Mouse (Mus musculus): Measurements from ENCODE around the gene Senp1. TPM values are rescaled to one million over a fixed set of nuclear protein-coding genes. Genes with fewer than 3 reads are reported as not detected.
A peak's percentile ranks its signal among the peaks of the same experiment; 100 is the strongest.

Senp1 gene
- 37.9 and 38.6 TPM in 2 replicates for polyA plus RNA-seq (2014; fragmentation: Nextera tagmentation; extraction: Ambion mirVana)

- Histone ChIP-seq H3K4me3 (ENCODE audit: low read depth, low read length) (peak within 1 kb of the TSS; percentile 79), H3K4me1 (replicated peaks; ENCODE audit: control insufficient read depth, insufficient read depth, low read length) (peaks cover 7% of the 10 kb centered on the region), H3K36me3 (ENCODE audit: control insufficient read depth, insufficient read depth, low read length) (no peaks in the 10 kb centered on the region), H3K27ac (ENCODE audit: low read depth, low read length) (peak within 1 kb of the TSS; percentile 92), H3K9ac (ENCODE audit: low read depth, low read length) (peak within 1 kb of the TSS; percentile 94), H3K4me2 (peak within 1 kb of the TSS; percentile 71), H3K9me3 (ENCODE audit: control insufficient read depth, low read length) (no peaks in the 10 kb centered on the region), H3K27me3 (replicated peaks; ENCODE audit: control insufficient read depth, insufficient read depth, low read length) (no peaks in the 10 kb centered on the region)
- ATAC-seq (replicated peaks; ENCODE audit: low FRiP score), result peak; percentile 91
- DNase-seq (ENCODE audit: low spot score), result peak; percentile 88
- under 1% methylated on average over 56 of the region's 58 CpGs for WGBS
These were observed at the start of gene Senp1 for GRCm38 (mm10) chr15:98093121-98094011. Gene Senp1, minus strand, starts transcription at chr15:98093744.

DNA sequence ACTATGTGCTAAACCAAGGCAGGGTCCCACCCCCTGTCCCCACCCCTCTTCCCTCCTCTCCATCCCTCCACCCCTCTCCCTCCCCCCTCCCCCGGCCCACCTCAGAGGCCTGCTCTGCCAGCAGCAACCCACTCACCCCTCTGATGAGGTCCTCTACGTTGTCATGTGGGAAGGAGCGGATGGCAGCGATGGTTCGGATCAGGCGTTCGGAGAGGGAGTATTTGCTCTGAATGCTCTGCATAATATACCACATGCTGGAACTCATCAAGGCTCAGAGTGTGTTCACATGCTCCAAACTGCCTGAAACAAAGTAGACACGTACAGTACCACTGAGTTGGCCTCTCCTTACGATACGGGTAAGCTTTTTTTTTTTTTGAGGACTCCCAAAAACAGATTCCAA, 49.0 kb upstream of the Senp1 start:
- Histone ChIP-seq H3K9ac (ENCODE audit: low read depth, low read length) (no peak overlapping the region), H3K4me3 (ENCODE audit: low read depth, low read length) (no peak overlapping the region), H3K4me1 (replicated peaks; ENCODE audit: control insufficient read depth, insufficient read depth, low read length) (peaks cover 10% of the 10 kb centered on the region), H3K27me3 (replicated peaks; ENCODE audit: control insufficient read depth, insufficient read depth, low read length) (no peaks in the 10 kb centered on the region), H3K36me3 (ENCODE audit: control insufficient read depth, insufficient read depth, low read length) (peaks cover 5% of the 10 kb centered on the region; the same call in 1 of the 2 replicates), H3K4me2 (no peak overlapping the region), H3K9me3 (ENCODE audit: control insufficient read depth, low read length) (no peaks in the 10 kb centered on the region), H3K27ac (ENCODE audit: low read depth, low read length) (no peak overlapping the region)
- no peak for DNase-seq (ENCODE audit: low spot score)
- 84% methylated on average over 10 of the region's 10 CpGs for WGBS
- no peak for ATAC-seq (replicated peaks; ENCODE audit: low FRiP score)

GRCm38 (mm10) chr15:98140809-98141208, 47.3 kb upstream of the Senp1 start:
- no peaks in the 10 kb centered on the region for H3K9me3 ChIP-seq (ENCODE audit: control insufficient read depth, low read length)
- peaks cover 11% of the 10 kb centered on the region; the same call in 1 of the 2 replicates for H3K36me3 ChIP-seq (ENCODE audit: control insufficient read depth, insufficient read depth, low read length)
- no peaks in the 10 kb centered on the region for H3K27me3 ChIP-seq (replicated peaks; ENCODE audit: control insufficient read depth, insufficient read depth, low read length)
- H3K9ac ChIP-seq (ENCODE audit: low read depth, low read length), result no peak overlapping the region
- no peak overlapping the region for H3K4me2 ChIP-seq
- H3K27ac ChIP-seq (ENCODE audit: low read depth, low read length), result no peak overlapping the region
- WGBS, result 92% methylated on average over 5 of the region's 5 CpGs
- H3K4me1 ChIP-seq (replicated peaks; ENCODE audit: control insufficient read depth, insufficient read depth, low read length), result peaks cover 10% of the 10 kb centered on the region
- no peak for ATAC-seq (replicated peaks; ENCODE audit: low FRiP score)
- no peak for DNase-seq (ENCODE audit: low spot score)
- H3K4me3 ChIP-seq (ENCODE audit: low read depth, low read length), result no peak overlapping the region

DNA sequence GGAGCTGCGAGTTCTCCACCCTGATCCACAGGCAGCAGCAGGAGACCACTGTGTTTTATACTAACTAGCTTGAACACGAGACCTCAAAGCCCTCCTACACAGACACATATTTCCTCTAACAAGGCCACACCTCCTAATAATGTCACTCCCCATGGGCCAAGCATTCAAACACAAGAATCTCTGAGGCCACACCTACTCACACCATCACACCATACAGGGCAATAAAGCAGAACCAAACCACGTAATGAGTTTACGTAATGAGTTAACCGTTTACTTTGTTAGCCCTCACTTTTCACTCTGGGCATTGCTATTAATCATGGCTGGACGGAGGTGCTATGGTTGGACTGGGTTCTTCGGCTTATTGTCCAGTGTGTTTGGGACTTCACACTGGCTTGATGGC, 46.2 kb upstream of the Senp1 start:
- peaks cover 17% of the 10 kb centered on the region; the same call in 1 of the 2 replicates for H3K36me3 ChIP-seq (ENCODE audit: control insufficient read depth, insufficient read depth, low read length)
- H3K27ac ChIP-seq (ENCODE audit: low read depth, low read length), result no peak overlapping the region
- no peak overlapping the region for H3K4me3 ChIP-seq (ENCODE audit: low read depth, low read length)
- H3K27me3 ChIP-seq (replicated peaks; ENCODE audit: control insufficient read depth, insufficient read depth, low read length), result no peaks in the 10 kb centered on the region
- no peak overlapping the region for H3K4me2 ChIP-seq
- WGBS, result 85% methylated on average over 7 of the region's 7 CpGs
- no peaks in the 10 kb centered on the region for H3K9me3 ChIP-seq (ENCODE audit: control insufficient read depth, low read length)
- H3K9ac ChIP-seq (ENCODE audit: low read depth, low read length), result no peak overlapping the region
- DNase-seq (ENCODE audit: low spot score) (no peak), ATAC-seq (replicated peaks; ENCODE audit: low FRiP score) (no peak)
- H3K4me1 ChIP-seq (replicated peaks; ENCODE audit: control insufficient read depth, insufficient read depth, low read length), result peaks cover 6% of the 10 kb centered on the region

DNA sequence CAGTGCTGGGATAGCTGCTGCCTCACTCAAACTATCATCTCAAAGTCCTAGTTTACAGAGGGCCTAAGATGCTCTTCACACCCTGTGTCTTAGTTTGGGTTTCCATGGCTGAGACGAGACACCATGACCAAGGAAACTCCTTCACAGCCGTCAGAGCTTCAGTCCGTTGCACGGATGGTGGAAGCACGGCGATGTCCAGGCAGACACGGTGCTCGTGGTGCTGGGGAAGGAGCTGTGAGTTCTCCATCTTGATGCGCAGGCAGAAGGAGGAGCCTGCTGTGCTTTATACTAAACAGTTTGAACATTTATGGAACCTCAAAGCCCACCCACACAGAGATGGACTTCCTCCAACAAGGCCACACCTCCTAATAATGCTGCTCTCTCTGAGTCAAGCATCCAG, 43.3 kb upstream of the Senp1 start:
- no peak overlapping the region for H3K9ac ChIP-seq (ENCODE audit: low read depth, low read length)
- H3K36me3 ChIP-seq (ENCODE audit: control insufficient read depth, insufficient read depth, low read length), result peaks cover 23% of the 10 kb centered on the region
- H3K27me3 ChIP-seq (replicated peaks; ENCODE audit: control insufficient read depth, insufficient read depth, low read length), result no peaks in the 10 kb centered on the region
- H3K9me3 ChIP-seq (ENCODE audit: control insufficient read depth, low read length), result no peaks in the 10 kb centered on the region
- H3K4me2 ChIP-seq, result no peak overlapping the region
- ATAC-seq (replicated peaks; ENCODE audit: low FRiP score), result no peak
- WGBS, result 92% methylated on average over 9 of the region's 9 CpGs
- no peak for DNase-seq (ENCODE audit: low spot score)
- H3K4me1 ChIP-seq (replicated peaks; ENCODE audit: control insufficient read depth, insufficient read depth, low read length), result no peaks in the 10 kb centered on the region
- H3K27ac ChIP-seq (ENCODE audit: low read depth, low read length), result no peak overlapping the region
- no peak overlapping the region for H3K4me3 ChIP-seq (ENCODE audit: low read depth, low read length)

DNA sequence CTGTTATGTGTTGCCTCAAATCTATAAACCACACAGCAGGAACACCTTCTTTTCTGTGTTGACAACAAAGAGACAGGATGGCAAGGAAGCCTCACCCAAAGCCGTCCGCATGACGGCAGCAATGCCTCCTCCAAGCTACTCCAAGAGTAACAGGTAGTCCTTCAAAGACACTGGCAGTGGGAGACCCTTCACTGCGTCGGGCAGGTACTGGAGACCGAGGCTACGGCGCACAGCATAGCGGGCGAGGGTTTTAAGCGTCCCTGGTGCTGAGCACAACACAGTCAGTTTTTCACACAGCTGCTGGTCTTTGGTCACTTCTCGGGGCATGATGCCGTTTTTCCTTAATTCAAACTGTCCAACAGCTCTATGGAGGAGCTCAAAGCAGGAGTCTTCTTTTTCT, 42.1 kb upstream of the Senp1 start:
- H3K27ac ChIP-seq (ENCODE audit: low read depth, low read length), result no peak overlapping the region
- H3K4me2 ChIP-seq, result no peak overlapping the region
- H3K9me3 ChIP-seq (ENCODE audit: control insufficient read depth, low read length), result no peaks in the 10 kb centered on the region
- DNase-seq (ENCODE audit: low spot score) (no peak), ATAC-seq (replicated peaks; ENCODE audit: low FRiP score) (no peak)
- no peak overlapping the region for H3K4me3 ChIP-seq (ENCODE audit: low read depth, low read length)
- WGBS, result 92% methylated on average over 13 of the region's 13 CpGs
- no peaks in the 10 kb centered on the region for H3K4me1 ChIP-seq (replicated peaks; ENCODE audit: control insufficient read depth, insufficient read depth, low read length)
- H3K27me3 ChIP-seq (replicated peaks; ENCODE audit: control insufficient read depth, insufficient read depth, low read length), result no peaks in the 10 kb centered on the region
- peaks cover 21% of the 10 kb centered on the region for H3K36me3 ChIP-seq (ENCODE audit: control insufficient read depth, insufficient read depth, low read length)
- H3K9ac ChIP-seq (ENCODE audit: low read depth, low read length), result no peak overlapping the region

DNA sequence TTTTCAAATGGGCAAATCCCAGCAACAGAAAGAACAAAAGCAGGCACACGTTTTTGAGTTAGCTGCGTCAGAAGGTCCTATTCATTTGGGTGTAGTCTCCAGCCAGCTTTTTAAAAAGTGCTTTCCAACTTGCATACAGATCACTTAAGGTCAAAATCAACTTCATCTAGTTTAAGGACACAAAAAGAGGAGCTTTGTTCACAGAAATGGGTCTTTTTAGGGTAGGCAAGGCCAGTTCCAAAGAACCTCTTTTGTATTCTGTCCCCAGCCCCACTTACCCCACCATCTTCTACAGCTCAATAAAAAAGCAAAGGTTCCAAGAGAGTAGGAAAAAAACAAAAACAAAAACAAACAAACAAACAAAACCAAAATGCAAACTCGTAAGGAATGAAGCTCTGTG, 41.1 kb upstream of the Senp1 start:
- H3K9ac ChIP-seq (ENCODE audit: low read depth, low read length), result no peak overlapping the region
- H3K4me1 ChIP-seq (replicated peaks; ENCODE audit: control insufficient read depth, insufficient read depth, low read length), result no peaks in the 10 kb centered on the region
- no peak for DNase-seq (ENCODE audit: low spot score)
- peaks cover 23% of the 10 kb centered on the region for H3K36me3 ChIP-seq (ENCODE audit: control insufficient read depth, insufficient read depth, low read length)
- no peaks in the 10 kb centered on the region for H3K9me3 ChIP-seq (ENCODE audit: control insufficient read depth, low read length)
- no peak overlapping the region for H3K27ac ChIP-seq (ENCODE audit: low read depth, low read length)
- no peak for ATAC-seq (replicated peaks; ENCODE audit: low FRiP score)
- no peaks in the 10 kb centered on the region for H3K27me3 ChIP-seq (replicated peaks; ENCODE audit: control insufficient read depth, insufficient read depth, low read length)
- no peak overlapping the region for H3K4me2 ChIP-seq
- WGBS, result 87% methylated on average over 3 of the region's 3 CpGs
- no peak overlapping the region for H3K4me3 ChIP-seq (ENCODE audit: low read depth, low read length)

- H3K36me3 ChIP-seq (ENCODE audit: control insufficient read depth, insufficient read depth, low read length), result peaks cover 23% of the 10 kb centered on the region
- no peaks in the 10 kb centered on the region for H3K27me3 ChIP-seq (replicated peaks; ENCODE audit: control insufficient read depth, insufficient read depth, low read length)
- no peak for DNase-seq (ENCODE audit: low spot score)
- no peak overlapping the region for H3K9ac ChIP-seq (ENCODE audit: low read depth, low read length)
- no peak overlapping the region for H3K4me2 ChIP-seq
- 94% methylated on average over 4 of the region's 4 CpGs for WGBS
- H3K4me3 ChIP-seq (ENCODE audit: low read depth, low read length), result no peak overlapping the region
- no peaks in the 10 kb centered on the region for H3K9me3 ChIP-seq (ENCODE audit: control insufficient read depth, low read length)
- no peak for ATAC-seq (replicated peaks; ENCODE audit: low FRiP score)
- H3K4me1 ChIP-seq (replicated peaks; ENCODE audit: control insufficient read depth, insufficient read depth, low read length), result no peaks in the 10 kb centered on the region
- no peak overlapping the region for H3K27ac ChIP-seq (ENCODE audit: low read depth, low read length)
These were observed 40.5 kb upstream of the Senp1 start for GRCm38 (mm10) chr15:98134034-98134433.

GRCm38 (mm10) chr15:98133471-98133870, 39.9 kb upstream of the Senp1 start:
- H3K36me3 ChIP-seq (ENCODE audit: control insufficient read depth, insufficient read depth, low read length), result peaks cover 23% of the 10 kb centered on the region
- H3K27me3 ChIP-seq (replicated peaks; ENCODE audit: control insufficient read depth, insufficient read depth, low read length), result no peaks in the 10 kb centered on the region
- H3K4me2 ChIP-seq, result no peak overlapping the region
- no peak overlapping the region for H3K4me3 ChIP-seq (ENCODE audit: low read depth, low read length)
- H3K9me3 ChIP-seq (ENCODE audit: control insufficient read depth, low read length), result no peaks in the 10 kb centered on the region
- no peak for DNase-seq (ENCODE audit: low spot score)
- 82% methylated on average over 3 of the region's 3 CpGs for WGBS
- no peak for ATAC-seq (replicated peaks; ENCODE audit: low FRiP score)
- H3K4me1 ChIP-seq (replicated peaks; ENCODE audit: control insufficient read depth, insufficient read depth, low read length), result no peaks in the 10 kb centered on the region
- H3K27ac ChIP-seq (ENCODE audit: low read depth, low read length), result no peak overlapping the region
- H3K9ac ChIP-seq (ENCODE audit: low read depth, low read length), result no peak overlapping the region

All from liver, embryonic 11.5 days (tissue).